Mouse (Mus musculus): ENCODE measurements around the gene Cmtm8.

- no peak for TF ChIP-seq CTCF (IDR thresholded peaks at IDR 0.05; ENCODE audit: low read depth, low read length)
- no peak for TF ChIP-seq GATA1 (IDR thresholded peaks at IDR 0.05; ENCODE audit: borderline replicate concordance, low read length)
Observed at GRCm38 (mm10) chr9:114745163-114745562, 98.8 kb downstream of the Cmtm8 start.
